Mouse (Mus musculus) liver, embryonic 13.5 days (tissue): Measurements from ENCODE around the gene Ski. TPM values are rescaled to one million over a fixed set of nuclear protein-coding genes. Genes with fewer than 3 reads are reported as not detected.

Experiments used
- ATAC-seq: fragments of 200-750 bp; cut with Nextera tagmentation; 2 replicates; pipeline ENCODE4 v1.8.0; 2017; ENCODE audit warnings: low read depth, mild to moderate bottlenecking, moderate number of reproducible peaks, moderate library complexity
- DNase-seq: peaks from one replicate; pipeline ENCODE4 v3.0.0; 2022
- H3K27ac ChIP-seq: fragments of 300-500 bp; sonication (generic); 2 replicates; pipeline ENCODE4 v1.5.1; 2015; ENCODE audit warnings: moderate library complexity, mild to moderate bottlenecking, inconsistent platforms
- H3K27me3 ChIP-seq: fragments of 300-500 bp; sonication (generic); 2 replicates; pipeline ENCODE4 v1.6.1; 2015; ENCODE audit warnings: mild to moderate bottlenecking, inconsistent platforms
- H3K36me3 ChIP-seq: fragments of 300-500 bp; sonication (generic); 2 replicates; pipeline ENCODE4 v1.6.1; 2015; ENCODE audit warnings: mild to moderate bottlenecking, inconsistent platforms
- H3K4me1 ChIP-seq: fragments of 300-500 bp; sonication (generic); replicated peaks from 2 replicates; pipeline ENCODE4 v1.6.1; 2015; ENCODE audit warnings: inconsistent platforms
- H3K4me2 ChIP-seq: fragments of 300-500 bp; sonication (generic); 2 replicates; pipeline ENCODE4 v1.6.1; 2015; ENCODE audit warnings: inconsistent platforms, mild to moderate bottlenecking, moderate library complexity
- H3K4me3 ChIP-seq: fragments of 300-500 bp; sonication (generic); replicated peaks from 2 replicates; pipeline ENCODE4 v1.5.1; 2015; ENCODE audit warnings: mild to moderate bottlenecking, inconsistent platforms
- H3K9ac ChIP-seq: fragments of 300-500 bp; sonication (generic); 2 replicates; pipeline ENCODE4 v1.6.1; 2015; ENCODE audit warnings: mild to moderate bottlenecking, inconsistent platforms
- H3K9me3 ChIP-seq: fragments of 300-500 bp; sonication (generic); replicated peaks from 2 replicates; pipeline ENCODE4 v1.6.1; 2016; ENCODE audit warnings: inconsistent platforms
- WGBS: fragments of 180-500 bp; shearing (Covaris S2); methylation state at CpG from one replicate; pipeline ENCODE4 v1.1.7; 2015; ENCODE audit not compliant: insufficient replicate concordance; 5-methylcytosine and 5-hydroxymethylcytosine counted together
- polyA plus RNA-seq: library from polyadenylated mRNA; unstranded; fragments of >200 nt; fragmentation: Nextera tagmentation; extraction: Ambion mirVana; gene quantifications from 2 replicates; pipeline ENCODE4 v1.2.1, GENCODE M21; 2015

Gene Ski
- polyA plus RNA-seq, 1 experiment from 2014 or later = 2.4 TPM

DNA sequence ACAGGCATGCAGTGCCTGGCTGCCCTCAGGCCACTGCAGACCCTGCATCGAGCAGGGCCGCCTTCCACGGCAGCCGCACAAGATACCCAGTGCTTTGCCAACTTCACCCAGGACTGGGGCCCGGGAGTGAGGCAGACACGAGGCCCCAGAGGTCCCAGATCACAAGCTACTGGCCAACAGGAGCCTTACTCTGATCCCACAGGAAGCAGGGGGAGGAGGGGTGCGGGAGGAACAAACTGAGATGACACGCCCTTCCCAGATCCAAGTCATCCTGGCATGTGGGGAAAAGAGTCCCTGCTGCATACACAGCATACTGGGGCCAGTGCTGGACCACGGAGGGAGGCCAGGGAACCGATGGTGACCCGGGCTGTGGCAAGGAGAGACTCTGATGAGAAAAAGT is 67.4 kb downstream of the Ski start:
- Histone ChIP-seq H3K27me3 (peaks cover 26% of the 10 kb centered on the region), H3K27ac (no peak overlapping the region), H3K4me2 (no peak overlapping the region), H3K36me3 (peaks cover 47% of the 10 kb centered on the region), H3K9me3 (no peaks in the 10 kb centered on the region), H3K9ac (no peak overlapping the region), H3K4me3 (no peak overlapping the region), H3K4me1 (peaks cover 21% of the 10 kb centered on the region)
- DNase-seq (no peak), ATAC-seq (no peak)
- WGBS = 55% methylated on average over 11 of the region's 11 CpGs

- no peaks in the 10 kb centered on the region for H3K9me3 ChIP-seq
- no peak overlapping the region for H3K4me3 ChIP-seq
- ATAC-seq = no peak
- peaks cover 32% of the 10 kb centered on the region for H3K36me3 ChIP-seq
- H3K4me1 ChIP-seq = peaks cover 22% of the 10 kb centered on the region
- H3K4me2 ChIP-seq = no peak overlapping the region
- WGBS = 58% methylated on average over 3 of the region's 3 CpGs
- no peak for DNase-seq
- H3K27ac ChIP-seq = no peak overlapping the region
- H3K27me3 ChIP-seq = peaks cover 35% of the 10 kb centered on the region
- H3K9ac ChIP-seq = no peak overlapping the region
Measured at GRCm38 (mm10) chr4:155153389-155154072, 68.9 kb downstream of the Ski start.

DNA sequence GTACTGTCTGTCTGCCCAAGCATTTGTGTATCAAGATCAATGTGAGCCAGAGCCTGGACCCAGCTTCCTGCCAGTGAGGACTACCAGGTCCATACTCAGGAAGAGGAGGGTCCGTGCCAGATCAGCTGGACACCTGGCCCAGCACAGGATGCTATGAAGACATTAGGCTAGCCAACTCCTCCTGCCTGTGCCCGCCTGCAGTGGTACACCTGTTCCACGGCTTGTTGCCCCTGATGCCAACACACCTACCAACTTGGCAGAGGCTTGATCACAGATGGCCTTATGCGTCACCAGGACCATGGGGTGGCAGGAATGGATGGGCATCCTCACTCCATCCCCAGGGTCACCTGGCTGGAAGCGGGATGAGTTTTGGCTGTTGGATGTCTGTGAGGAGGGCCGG is 69.9 kb downstream of the Ski start:
- 78% methylated on average over 6 of the region's 6 CpGs for WGBS
- no peak for ATAC-seq
- Histone ChIP-seq H3K36me3 (peaks cover 22% of the 10 kb centered on the region), H3K9ac (no peak overlapping the region), H3K4me3 (no peak overlapping the region), H3K4me2 (no peak overlapping the region), H3K27ac (no peak overlapping the region), H3K9me3 (no peaks in the 10 kb centered on the region), H3K27me3 (peaks cover 35% of the 10 kb centered on the region), H3K4me1 (peaks cover 22% of the 10 kb centered on the region)
- DNase-seq = no peak

DNA sequence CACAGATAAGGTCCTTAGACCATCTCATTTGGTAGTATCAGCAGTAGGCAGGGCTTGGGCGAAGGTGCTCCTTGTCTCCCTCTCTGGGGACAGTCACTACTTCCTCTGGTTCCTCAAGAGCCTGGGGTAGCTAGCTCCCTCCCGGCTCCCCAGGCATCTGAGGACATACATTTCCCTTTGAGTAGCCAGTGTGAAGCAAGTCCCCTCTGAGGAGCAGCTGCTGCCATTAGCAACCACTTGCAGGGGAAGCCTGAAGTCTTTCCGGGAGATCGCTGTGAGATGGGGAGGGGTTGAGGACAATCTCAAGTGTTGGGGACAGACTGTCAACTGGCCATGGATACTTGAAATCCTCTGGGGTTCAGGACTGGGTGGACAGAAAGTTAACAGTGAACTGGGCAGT is 70.5 kb downstream of the Ski start:
- Histone ChIP-seq H3K27ac (no peak overlapping the region), H3K4me2 (peak overlapping the region; percentile 72; the same call in 1 of the 2 replicates), H3K9ac (no peak overlapping the region), H3K27me3 (peaks cover 35% of the 10 kb centered on the region), H3K36me3 (peaks cover 15% of the 10 kb centered on the region), H3K4me1 (peaks cover 22% of the 10 kb centered on the region), H3K9me3 (no peaks in the 10 kb centered on the region), H3K4me3 (no peak overlapping the region)
- WGBS = 33% methylated on average over 4 of the region's 4 CpGs
- ATAC-seq (no peak), DNase-seq (no peak)

GRCm38 (mm10) chr4:155151221-155151788 is 71.1 kb downstream of the Ski start:
- 0 out of 2 replicates have a peak overlapping the region, but pooled peaks have one; percentile 43 for H3K27ac ChIP-seq
- no peaks in the 10 kb centered on the region for H3K9me3 ChIP-seq
- peak overlapping the region; percentile 66 for H3K9ac ChIP-seq
- ATAC-seq (no peak), DNase-seq (no peak)
- peaks cover 35% of the 10 kb centered on the region for H3K27me3 ChIP-seq
- H3K36me3 ChIP-seq = peaks cover 10% of the 10 kb centered on the region
- peak overlapping the region; percentile 54 for H3K4me3 ChIP-seq
- 26% methylated on average over 12 of the region's 12 CpGs for WGBS
- H3K4me1 ChIP-seq = peaks cover 22% of the 10 kb centered on the region
- H3K4me2 ChIP-seq = peak overlapping the region; percentile 72

GRCm38 (mm10) chr4:155150276-155151113 is 71.9 kb downstream of the Ski start:
- peak overlapping the region; percentile 72 for H3K4me2 ChIP-seq
- ATAC-seq (peak; percentile 72), DNase-seq (peak; percentile 38)
- H3K4me1 ChIP-seq = peaks cover 22% of the 10 kb centered on the region
- peak overlapping the region; percentile 54 for H3K4me3 ChIP-seq
- no peaks in the 10 kb centered on the region for H3K9me3 ChIP-seq
- WGBS = 4% methylated on average over 72 of the region's 73 CpGs
- peaks cover 35% of the 10 kb centered on the region for H3K27me3 ChIP-seq
- peak overlapping the region; percentile 43 for H3K27ac ChIP-seq
- H3K36me3 ChIP-seq = 0 out of 2 replicates have a peak, but pooled peaks cover 2% of the 10 kb centered on the region
- H3K9ac ChIP-seq = peak overlapping the region; percentile 66

DNA sequence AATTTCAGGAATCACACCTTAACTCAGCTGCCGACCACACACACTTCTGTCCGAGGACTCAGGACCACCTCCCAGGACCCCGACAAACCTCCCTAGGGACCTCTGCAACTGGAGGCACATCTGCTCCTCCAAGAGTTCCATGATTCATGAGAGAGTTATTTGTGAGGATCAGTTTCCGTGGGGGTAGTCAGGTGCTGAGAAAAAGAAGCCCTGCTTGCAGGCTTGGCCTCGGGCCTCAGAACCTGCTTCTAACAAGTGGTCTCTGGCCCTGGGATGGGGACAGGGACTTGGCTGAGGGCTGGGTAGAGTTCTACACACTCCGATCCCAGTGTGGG is 72.5 kb downstream of the Ski start:
- H3K27ac ChIP-seq = no peak overlapping the region

DNA sequence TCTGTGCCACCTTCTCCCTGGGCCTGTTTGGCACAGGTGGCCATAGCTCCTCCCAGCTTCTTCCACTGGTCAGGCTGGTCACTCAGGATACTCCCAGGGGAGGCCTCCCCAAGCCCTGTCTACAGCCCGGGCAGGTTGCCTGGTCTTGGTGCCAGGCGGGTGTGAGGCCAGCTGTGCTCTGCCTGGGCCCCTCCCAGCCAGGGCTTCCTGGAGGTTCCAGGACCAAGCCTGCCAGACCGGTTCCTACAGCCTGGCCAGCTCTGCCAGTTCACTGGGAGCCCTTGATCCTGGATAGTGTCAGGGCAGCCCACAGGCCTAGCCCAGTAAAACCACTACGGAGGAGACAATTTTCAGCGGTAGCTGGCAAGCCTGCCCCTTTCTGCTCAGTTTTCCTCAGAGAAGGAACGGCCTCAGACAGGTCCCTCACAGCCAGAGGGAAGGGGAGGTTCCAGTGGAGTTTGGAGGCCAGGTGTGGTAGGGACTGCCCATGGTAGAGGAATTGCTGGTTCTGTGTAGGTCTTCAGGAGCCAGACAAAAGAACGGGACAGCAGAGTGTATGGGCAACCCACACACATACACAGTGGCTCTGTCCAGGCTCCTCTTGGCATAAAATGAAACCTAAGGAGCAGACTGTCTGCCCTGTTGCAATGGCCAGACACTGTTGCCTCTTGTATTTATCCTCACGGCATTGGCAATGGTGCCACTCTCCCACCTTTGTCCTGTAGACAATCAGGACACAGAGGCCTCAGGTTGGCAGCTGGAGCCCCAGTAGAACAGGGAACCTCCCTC is 73.3 kb downstream of the Ski start:
- ATAC-seq (no peak), DNase-seq (no peak)
- H3K9me3 ChIP-seq = no peaks in the 10 kb centered on the region
- H3K27ac ChIP-seq = no peak overlapping the region
- no peak overlapping the region for H3K4me3 ChIP-seq
- H3K4me2 ChIP-seq = no peak overlapping the region
- H3K27me3 ChIP-seq = peaks cover 35% of the 10 kb centered on the region
- WGBS = 64% methylated on average over 8 of the region's 8 CpGs
- H3K9ac ChIP-seq = no peak overlapping the region
- H3K4me1 ChIP-seq = peaks cover 22% of the 10 kb centered on the region
- no peaks in the 10 kb centered on the region for H3K36me3 ChIP-seq

More for the DNA sequence above, 72.5 kb downstream of the Ski start:
- Histone ChIP-seq H3K4me2 (peak overlapping the region; percentile 72), H3K9ac (peak overlapping the region; percentile 66; the same call in 1 of the 2 replicates), H3K36me3 (no peaks in the 10 kb centered on the region), H3K27me3 (peaks cover 35% of the 10 kb centered on the region), H3K4me1 (peaks cover 22% of the 10 kb centered on the region), H3K9me3 (no peaks in the 10 kb centered on the region), H3K4me3 (0 out of 2 replicates have a peak overlapping the region, but pooled peaks have one; percentile 54)
- no peak for DNase-seq
- ATAC-seq = no peak
- WGBS = 63% methylated on average over 6 of the region's 6 CpGs

- Histone ChIP-seq H3K9ac (no peak overlapping the region), H3K4me1 (peaks cover 22% of the 10 kb centered on the region), H3K36me3 (no peaks in the 10 kb centered on the region), H3K27ac (no peak overlapping the region), H3K4me2 (no peak overlapping the region), H3K4me3 (no peak overlapping the region), H3K9me3 (no peaks in the 10 kb centered on the region), H3K27me3 (peaks cover 35% of the 10 kb centered on the region)
- 41% methylated on average over 4 of the region's 4 CpGs for WGBS
- ATAC-seq (no peak), DNase-seq (no peak)
Measured at GRCm38 (mm10) chr4:155148453-155148852, 73.9 kb downstream of the Ski start.

GRCm38 (mm10) chr4:155146107-155146823 is 76.1 kb downstream of the Ski start:
- no peaks in the 10 kb centered on the region for H3K9me3 ChIP-seq
- no peak for ATAC-seq
- peaks cover 22% of the 10 kb centered on the region for H3K27me3 ChIP-seq
- H3K4me3 ChIP-seq = no peak overlapping the region
- H3K4me1 ChIP-seq = peaks cover 14% of the 10 kb centered on the region
- no peak overlapping the region for H3K9ac ChIP-seq
- H3K4me2 ChIP-seq = no peak overlapping the region
- no peak for DNase-seq
- H3K27ac ChIP-seq = no peak overlapping the region
- no peaks in the 10 kb centered on the region for H3K36me3 ChIP-seq
- WGBS = 51% methylated on average over 14 of the region's 14 CpGs
